Mouse (Mus musculus) cortical plate, adult 2 months (tissue): ENCODE measurements at regions not wholly inside any gene's neighbourhood (a gene's known extent, or its start where the extent isn't known, plus 50 kb on each side); places are given as distances from the start of the nearest gene placed in this dataset.

Experiments used
- CTCF ChIP-seq: fragments of 200-500 bp; IDR thresholded peaks from 2 replicates; pipeline ENCODE4 v1.5.1; 2011; ENCODE audit warnings: mild to moderate bottlenecking, control low read depth, low read length; ENCODE audit not compliant: insufficient read depth; ENCODE audit errors: extremely low read depth
- POLR2A ChIP-seq: fragments of 200-500 bp; IDR thresholded peaks from 2 replicates; pipeline ENCODE4 v1.6.1; 2011; ENCODE audit warnings: mild to moderate bottlenecking, low read length, control low read depth; ENCODE audit not compliant: insufficient read depth; ENCODE audit errors: extremely low read depth

- TF ChIP-seq CTCF (no peak), POLR2A (no peak)
Observed at GRCm38 (mm10) chr8:39782162-39782530, 892.7 kb upstream of the Adam24 start.
